Mouse (Mus musculus): Measurements from ENCODE around the gene Fam216a. TPM values are rescaled to one million over a fixed set of nuclear protein-coding genes. Genes with fewer than 3 reads are reported as not detected.
A peak's percentile ranks its signal among the peaks of the same experiment; 100 is the strongest.

Fam216a gene
- total and polyA plus RNA-seq, 2 experiments from 2014 or later = 121 to 138 TPM

GRCm38 (mm10) chr5:122391786-122392180, 19.6 kb upstream of the Fam216a start, which contains the start of gene Arpc3:
Gene Arpc3, plus strand, starts transcription at chr5:122391878.
- H3K4me1 ChIP-seq (ENCODE audit: insufficient read depth, low read length) = no peaks in the 10 kb centered on the region
- WGBS = under 1% methylated on average over 39 of the region's 39 CpGs
- H3K4me3 ChIP-seq (ENCODE audit: low read length) = peak within 1 kb of the TSS; percentile 91
- ATAC-seq (peak; percentile 88), DNase-seq (ENCODE audit: low spot score) (peak; percentile 96)
- peak within 1 kb of the TSS; percentile 78 for H3K4me2 ChIP-seq (ENCODE audit: low read depth, low read length)
- H3K36me3 ChIP-seq (ENCODE audit: insufficient read depth, low read length) = peaks cover under 1% of the 10 kb centered on the region; the same call in 1 of the 2 replicates
- peak within 1 kb of the TSS; percentile 81 for H3K9ac ChIP-seq (replicated peaks; ENCODE audit: low read length)
- TF ChIP-seq CTCF (IDR thresholded peaks at IDR 0.05; ENCODE audit: low read depth) = peak; percentile 91
- no peaks in the 10 kb centered on the region for H3K9me3 ChIP-seq (ENCODE audit: low read length)
- H3K27ac ChIP-seq = peak within 1 kb of the TSS; percentile 70; the same call in 1 of the 2 replicates
- no peaks in the 10 kb centered on the region for H3K27me3 ChIP-seq (ENCODE audit: insufficient read depth, low read length)

GRCm38 (mm10) chr5:122391178-122391785, 19.1 kb upstream of the Fam216a start:
- Histone ChIP-seq H3K36me3 (ENCODE audit: insufficient read depth, low read length) (no peaks in the 10 kb centered on the region), H3K9ac (replicated peaks; ENCODE audit: low read length) (peak overlapping the region; percentile 81), H3K4me3 (ENCODE audit: low read length) (peak overlapping the region; percentile 91), H3K4me2 (ENCODE audit: low read depth, low read length) (peak overlapping the region; percentile 78), H3K9me3 (ENCODE audit: low read length) (no peaks in the 10 kb centered on the region), H3K27ac (no peak overlapping the region), H3K27me3 (ENCODE audit: insufficient read depth, low read length) (no peaks in the 10 kb centered on the region), H3K4me1 (ENCODE audit: insufficient read depth, low read length) (no peaks in the 10 kb centered on the region)
- DNase-seq (ENCODE audit: low spot score) (no peak), ATAC-seq (peak; percentile 38; the same call in 1 of the 2 replicates)
- no peak for TF ChIP-seq CTCF (IDR thresholded peaks at IDR 0.05; ENCODE audit: low read depth)
- 52% methylated on average over 16 of the region's 16 CpGs for WGBS

DNA sequence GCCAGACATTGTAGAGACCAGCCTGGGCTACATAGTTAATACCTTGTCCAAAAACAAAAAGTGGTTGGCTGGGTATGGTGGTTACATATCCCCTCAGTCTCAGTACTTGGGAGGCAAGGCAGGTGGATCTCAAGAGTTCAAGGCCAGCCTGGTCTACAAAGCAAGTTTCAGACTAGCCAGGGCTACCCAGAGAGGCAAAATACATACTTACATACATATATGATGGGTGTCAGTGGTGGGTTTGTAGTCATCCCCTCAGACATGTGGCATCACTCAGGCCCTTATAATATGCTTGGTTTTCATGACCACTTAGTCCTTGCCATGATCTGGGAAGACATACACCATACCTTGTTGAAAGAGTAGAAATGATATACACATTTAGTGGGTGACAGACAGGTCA, 18.5 kb upstream of the Fam216a start:
- Histone ChIP-seq H3K27ac (no peak overlapping the region), H3K4me2 (ENCODE audit: low read depth, low read length) (no peak overlapping the region), H3K9ac (replicated peaks; ENCODE audit: low read length) (no peak overlapping the region), H3K36me3 (ENCODE audit: insufficient read depth, low read length) (no peaks in the 10 kb centered on the region), H3K4me1 (ENCODE audit: insufficient read depth, low read length) (no peaks in the 10 kb centered on the region), H3K9me3 (ENCODE audit: low read length) (no peaks in the 10 kb centered on the region), H3K4me3 (ENCODE audit: low read length) (no peak overlapping the region), H3K27me3 (ENCODE audit: insufficient read depth, low read length) (no peaks in the 10 kb centered on the region)
- ATAC-seq = no peak
- TF ChIP-seq CTCF (IDR thresholded peaks at IDR 0.05; ENCODE audit: low read depth) = no peak
- DNase-seq (ENCODE audit: low spot score) = no peak

DNA sequence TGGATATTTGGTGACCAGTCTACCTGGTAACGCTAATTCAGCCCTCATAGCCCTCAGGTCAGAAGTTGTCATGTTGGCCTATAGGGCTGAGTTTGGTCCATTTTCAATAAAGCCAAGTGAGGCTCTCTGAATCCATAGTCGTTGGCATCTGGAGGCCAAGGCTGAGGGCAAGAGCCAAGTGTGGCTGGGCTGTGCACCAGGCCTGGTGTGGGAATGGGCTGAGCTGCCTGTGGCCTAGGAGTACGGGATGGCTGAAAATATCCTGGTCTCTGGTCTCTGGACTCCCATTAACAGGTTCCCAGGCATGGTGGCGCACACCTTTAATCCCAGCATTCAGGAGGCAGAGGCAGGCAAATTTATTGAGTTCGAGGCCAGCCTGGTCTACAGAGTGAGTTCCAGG, 17.8 kb upstream of the Fam216a start:
- no peak for TF ChIP-seq CTCF (IDR thresholded peaks at IDR 0.05; ENCODE audit: low read depth)
- Histone ChIP-seq H3K4me2 (ENCODE audit: low read depth, low read length) (no peak overlapping the region), H3K4me1 (ENCODE audit: insufficient read depth, low read length) (no peaks in the 10 kb centered on the region), H3K9me3 (ENCODE audit: low read length) (no peaks in the 10 kb centered on the region), H3K36me3 (ENCODE audit: insufficient read depth, low read length) (no peaks in the 10 kb centered on the region), H3K27me3 (ENCODE audit: insufficient read depth, low read length) (no peaks in the 10 kb centered on the region), H3K9ac (replicated peaks; ENCODE audit: low read length) (no peak overlapping the region), H3K4me3 (ENCODE audit: low read length) (no peak overlapping the region), H3K27ac (no peak overlapping the region)
- ATAC-seq = no peak
- DNase-seq (ENCODE audit: low spot score) = no peak
- WGBS = 89% methylated on average over 5 of the region's 5 CpGs

- H3K36me3 ChIP-seq (ENCODE audit: insufficient read depth, low read length) = peaks cover 30% of the 10 kb centered on the region
- DNase-seq (ENCODE audit: low spot score) (peak; percentile 91), ATAC-seq (peak; percentile 87)
- H3K27ac ChIP-seq = no peak overlapping the region
- H3K4me2 ChIP-seq (ENCODE audit: low read depth, low read length) = no peak overlapping the region
- no peak overlapping the region for H3K4me3 ChIP-seq (ENCODE audit: low read length)
- H3K9ac ChIP-seq (replicated peaks; ENCODE audit: low read length) = no peak overlapping the region
- WGBS = 55% methylated on average over 11 of the region's 11 CpGs
- TF ChIP-seq CTCF (IDR thresholded peaks at IDR 0.05; ENCODE audit: low read depth) = peak; percentile 94
- H3K27me3 ChIP-seq (ENCODE audit: insufficient read depth, low read length) = no peaks in the 10 kb centered on the region
- H3K4me1 ChIP-seq (ENCODE audit: insufficient read depth, low read length) = no peaks in the 10 kb centered on the region
- no peaks in the 10 kb centered on the region for H3K9me3 ChIP-seq (ENCODE audit: low read length)
Observed at GRCm38 (mm10) chr5:122379374-122380155, 7.4 kb upstream of the Fam216a start.

- Histone ChIP-seq H3K27me3 (ENCODE audit: insufficient read depth, low read length) (no peaks in the 10 kb centered on the region), H3K4me3 (ENCODE audit: low read length) (no peak overlapping the region), H3K4me2 (ENCODE audit: low read depth, low read length) (no peak overlapping the region), H3K9me3 (ENCODE audit: low read length) (no peaks in the 10 kb centered on the region), H3K9ac (replicated peaks; ENCODE audit: low read length) (no peak overlapping the region), H3K4me1 (ENCODE audit: insufficient read depth, low read length) (0 out of 2 replicates have a peak, but pooled peaks cover under 1% of the 10 kb centered on the region), H3K27ac (no peak overlapping the region), H3K36me3 (ENCODE audit: insufficient read depth, low read length) (peaks cover 30% of the 10 kb centered on the region)
- 96% methylated on average over 12 of the region's 12 CpGs for whole genome bisulfite sequencing
- ATAC-seq (no peak), DNase-seq (ENCODE audit: low spot score) (no peak)
- TF ChIP-seq CTCF (IDR thresholded peaks at IDR 0.05; ENCODE audit: low read depth) = no peak
Observed at GRCm38 (mm10) chr5:122378171-122378570, 6.0 kb upstream of the Fam216a start.
